Mouse (Mus musculus) lung, adult 2 months (tissue): Measurements from ENCODE around the gene Ppp1r3f.

Experiments used
- CTCF ChIP-seq: fragments of 200-500 bp; IDR thresholded peaks from 2 replicates; pipeline ENCODE4 v1.5.1; 2011; ENCODE audit warnings: mild to moderate bottlenecking, low read length, control low read depth; ENCODE audit not compliant: insufficient read depth
- POLR2A ChIP-seq: fragments of 200-500 bp; IDR thresholded peaks from 2 replicates; pipeline ENCODE4 v1.6.1; 2011; ENCODE audit warnings: low read depth, mild to moderate bottlenecking, control low read depth, low read length, borderline replicate concordance; ENCODE audit errors: extremely low read depth

GRCm38 (mm10) chrX:7604004-7604403 lies 29.9 kb upstream of the Ppp1r3f start:
- TF ChIP-seq CTCF (no peak), POLR2A (no peak)
